ENCODE assay signal across 18 mouse cellular contexts in the genomic region with DNA sequence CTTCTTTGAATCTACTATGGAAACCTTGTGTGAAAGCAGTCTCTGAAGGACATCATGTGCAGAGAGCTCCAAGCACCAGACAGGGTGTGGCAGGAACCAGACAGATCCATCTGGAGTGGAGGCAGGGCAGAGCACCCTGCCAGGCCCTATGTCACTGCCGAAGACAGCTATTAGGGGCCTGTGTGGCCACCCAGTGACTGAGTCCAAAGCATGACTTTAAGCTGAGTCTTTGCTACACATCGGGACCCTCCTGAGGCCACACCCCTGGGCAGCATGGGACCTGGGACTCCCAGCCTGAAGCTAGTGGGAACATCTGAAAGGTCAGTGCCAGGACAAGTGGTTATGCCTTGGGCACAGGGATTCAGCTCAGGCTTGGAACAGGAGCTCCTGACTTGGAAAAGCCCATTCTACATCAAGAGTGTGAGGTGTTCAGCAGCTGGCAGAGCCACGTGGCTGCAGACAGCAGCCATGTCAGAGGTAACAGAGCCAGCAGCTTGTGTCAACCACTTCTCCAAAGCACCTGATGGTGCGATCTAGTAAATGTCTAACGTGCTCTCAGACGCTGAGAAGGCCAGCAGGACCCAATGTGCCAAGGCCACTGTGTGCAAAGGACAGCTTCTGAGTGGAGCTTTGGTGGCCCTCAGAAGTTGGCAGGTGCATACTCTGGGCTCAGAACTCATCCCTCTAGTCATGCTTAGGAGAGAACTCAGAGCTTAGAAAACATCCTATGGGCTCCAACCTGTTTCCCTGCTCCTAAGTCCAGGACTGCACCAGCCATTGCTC. TPM values are rescaled to one million over a fixed set of nuclear protein-coding genes. Genes with fewer than 3 reads are reported as not detected.
DNase-seq lines count a peak whose midpoint lies in the region; ATAC-seq and TF ChIP-seq lines count a peak whose summit lies in the region.
"Had no signal": no experiment of that assay in that cellular context is flagged by ENCODE, and none has a peak within 500 bp of the region (broad histone marks: within the 10 kb centered on the region; RNA-seq: fewer than 3 reads in every experiment).

No protein-coding gene starts in this region.

- no peak overlapping the region for H3K4me2 ChIP-seq in forebrain, embryonic 11.5 days (ENCODE audit: low read depth, low read length, severe bottlenecking)
- H3K4me2 ChIP-seq in forebrain, embryonic 13.5 days: no peak overlapping the region
- H3K4me2 ChIP-seq in intestine, embryonic 14.5 days (ENCODE audit: low read length): no peak overlapping the region
- H3K4me2 ChIP-seq in intestine, embryonic 15.5 days (replicated peaks): no peak overlapping the region
- H3K4me2 ChIP-seq: embryonic facial prominence, embryonic 12.5 days; heart, embryonic 15.5 days; hindbrain, embryonic 14.5 days had no signal

- peak; percentile 36 for DNase-seq in forebrain, embryonic 11.5 days (ENCODE audit: low spot score)
- DNase-seq in intestine, embryonic 14.5 days (ENCODE audit: low spot score): peak; percentile 40
- peak; percentile 42 for DNase-seq in testis, postnatal 10 days (ENCODE audit: low spot score)
- DNase-seq in testis, postnatal 14 days (ENCODE audit: low spot score): no peak
- DNase-seq in neural tube, embryonic 10.5 days (ENCODE audit: extremely low spot score, low spot score): no peak
- DNase-seq: adrenal gland, postnatal 25 days; cerebellum, adult 8-10 months; kidney, adult 18-20 months; kidney, postnatal 14 days; thymus, adult 18-20 months had no signal

- no peak overlapping the region for H3K27ac ChIP-seq in forebrain, embryonic 11.5 days (ENCODE audit: low read depth, low read length)
- no peak overlapping the region for H3K27ac ChIP-seq in forebrain, embryonic 13.5 days
- H3K27ac ChIP-seq in intestine, embryonic 14.5 days (ENCODE audit: low read depth): no peak overlapping the region
- H3K27ac ChIP-seq in intestine, embryonic 15.5 days: no peak overlapping the region
- H3K27ac ChIP-seq in small intestine, adult 2 months (ENCODE audit: insufficient read depth, low read depth, low read length): 0 out of 2 replicates have a peak overlapping the region, but pooled peaks have one; percentile 14
- H3K27ac ChIP-seq: embryonic facial prominence, embryonic 12.5 days; heart, embryonic 15.5 days; hindbrain, embryonic 14.5 days; left cerebral cortex, adult 2 months had no signal

- no peak for TF ChIP-seq CTCF in small intestine, adult 2 months (IDR thresholded peaks at IDR 0.05; ENCODE audit: extremely low read depth, insufficient read length, insufficient replicate concordance, low read depth, low read length)

- no peaks in the 10 kb centered on the region for H3K9me3 ChIP-seq in forebrain, embryonic 11.5 days (ENCODE audit: control insufficient read depth, low read length)
- H3K9me3 ChIP-seq in forebrain, embryonic 13.5 days (replicated peaks): no peaks in the 10 kb centered on the region
- no peaks in the 10 kb centered on the region for H3K9me3 ChIP-seq in intestine, embryonic 14.5 days (ENCODE audit: control insufficient read depth, low read length)
- no peaks in the 10 kb centered on the region for H3K9me3 ChIP-seq in intestine, embryonic 15.5 days
- H3K9me3 ChIP-seq: embryonic facial prominence, embryonic 12.5 days; heart, embryonic 15.5 days had no signal

- H3K36me3 ChIP-seq in forebrain, embryonic 11.5 days (ENCODE audit: control insufficient read depth, insufficient read depth, low read length): no peaks in the 10 kb centered on the region
- peaks cover 13% of the 10 kb centered on the region for H3K36me3 ChIP-seq in forebrain, embryonic 13.5 days (ENCODE audit: poor library complexity, severe bottlenecking)
- peaks cover 4% of the 10 kb centered on the region; the same call in 1 of the 2 replicates for H3K36me3 ChIP-seq in intestine, embryonic 14.5 days (ENCODE audit: control insufficient read depth, insufficient read depth, low read length)
- 0 out of 2 replicates have a peak, but pooled peaks cover 4% of the 10 kb centered on the region for H3K36me3 ChIP-seq in intestine, embryonic 15.5 days
- H3K36me3 ChIP-seq in small intestine, adult 2 months (ENCODE audit: control insufficient read depth, insufficient read depth, low read length): peaks cover 12% of the 10 kb centered on the region

- no peak overlapping the region for H3K4me3 ChIP-seq in forebrain, embryonic 11.5 days (ENCODE audit: low read depth, low read length)
- H3K4me3 ChIP-seq in forebrain, embryonic 13.5 days: no peak overlapping the region
- H3K4me3 ChIP-seq in intestine, embryonic 14.5 days (ENCODE audit: low read depth, low read length): no peak overlapping the region
- no peak overlapping the region for H3K4me3 ChIP-seq in intestine, embryonic 15.5 days (replicated peaks)
- H3K4me3 ChIP-seq in small intestine, adult 2 months (ENCODE audit: low read depth, low read length): no peak overlapping the region
- H3K4me3 ChIP-seq: embryonic facial prominence, embryonic 12.5 days; heart, embryonic 15.5 days; left cerebral cortex, adult 2 months had no signal

- H3K9ac ChIP-seq in forebrain, embryonic 11.5 days (ENCODE audit: low read length): no peak overlapping the region
- H3K9ac ChIP-seq in forebrain, embryonic 13.5 days: no peak overlapping the region
- H3K9ac ChIP-seq in intestine, embryonic 14.5 days (ENCODE audit: low read length): no peak overlapping the region
- H3K9ac ChIP-seq in intestine, embryonic 15.5 days: no peak overlapping the region
- H3K9ac ChIP-seq: embryonic facial prominence, embryonic 12.5 days; heart, embryonic 15.5 days; hindbrain, embryonic 14.5 days had no signal

- H3K27me3 ChIP-seq in forebrain, embryonic 11.5 days (ENCODE audit: control insufficient read depth, insufficient read depth, low read length): no peaks in the 10 kb centered on the region
- no peaks in the 10 kb centered on the region for H3K27me3 ChIP-seq in forebrain, embryonic 13.5 days
- H3K27me3 ChIP-seq in intestine, embryonic 14.5 days (replicated peaks; ENCODE audit: control insufficient read depth, insufficient read depth, low read length): no peaks in the 10 kb centered on the region
- no peaks in the 10 kb centered on the region for H3K27me3 ChIP-seq in intestine, embryonic 15.5 days (replicated peaks)
- H3K27me3 ChIP-seq in small intestine, adult 2 months (ENCODE audit: control insufficient read depth, insufficient read depth, low read length): no peaks in the 10 kb centered on the region
- H3K27me3 ChIP-seq: CH12.LX; embryonic facial prominence, embryonic 12.5 days; heart, embryonic 15.5 days had no signal

- no peak for TF ChIP-seq POLR2A in small intestine, adult 2 months (IDR thresholded peaks at IDR 0.05; ENCODE audit: low read depth, low read length)

- no peaks in the 10 kb centered on the region for H3K4me1 ChIP-seq in forebrain, embryonic 11.5 days (replicated peaks; ENCODE audit: control insufficient read depth, insufficient read depth, low read length)
- H3K4me1 ChIP-seq in forebrain, embryonic 13.5 days: peaks cover 12% of the 10 kb centered on the region
- peaks cover 9% of the 10 kb centered on the region for H3K4me1 ChIP-seq in intestine, embryonic 14.5 days (replicated peaks; ENCODE audit: control insufficient read depth, insufficient read depth, low read length)
- peaks cover 27% of the 10 kb centered on the region for H3K4me1 ChIP-seq in intestine, embryonic 15.5 days (replicated peaks)
- H3K4me1 ChIP-seq in small intestine, adult 2 months (ENCODE audit: control insufficient read depth, insufficient read depth, insufficient read length, low read length): peaks cover 49% of the 10 kb centered on the region

- 84% methylated on average over 6 of the region's 6 CpGs for WGBS in forebrain, embryonic 11.5 days
- 93% methylated on average over 6 of the region's 6 CpGs for WGBS in forebrain, embryonic 13.5 days
- 85% methylated on average over 6 of the region's 6 CpGs for WGBS in intestine, embryonic 14.5 days
- 74% methylated on average over 6 of the region's 6 CpGs for WGBS in intestine, embryonic 15.5 days
- WGBS in small intestine, adult 2 months: 37% methylated on average over 6 of the region's 6 CpGs

- ATAC-seq in forebrain, embryonic 11.5 days (replicated peaks; ENCODE audit: low FRiP score): no peak
- ATAC-seq in forebrain, embryonic 13.5 days: no peak
- ATAC-seq in intestine, embryonic 14.5 days (replicated peaks; ENCODE audit: low FRiP score, low TSS enrichment, low read depth): no peak
- no peak for ATAC-seq in intestine, embryonic 15.5 days

RNA-seq across cellular contexts. Expression of a gene that starts 9.4 kb away (rescaled TPM):
- polyA plus RNA-seq in forebrain, embryonic 11.5 days (2014; fragmentation: Nextera tagmentation; extraction: Ambion mirVana): 2.5 and 2.8 TPM in 2 replicates
- 0.77 and 0.89 TPM in 2 replicates for polyA plus RNA-seq in forebrain, embryonic 13.5 days (2015; fragmentation: Nextera tagmentation; extraction: Ambion mirVana)
- 1.1 and 3.3 TPM in 2 replicates for polyA plus RNA-seq in intestine, embryonic 14.5 days (2014; fragmentation: Nextera tagmentation; extraction: Ambion mirVana)
- polyA plus RNA-seq in intestine, embryonic 15.5 days (2015; fragmentation: Nextera tagmentation; extraction: Ambion mirVana): 1.4 and 2.2 TPM in 2 replicates
- 1.7 TPM in 1 of 2 replicates, not detected in the other for polyA plus RNA-seq in small intestine, adult 2 months (2012; rRNA removed)

RNA-seq across cellular contexts. Expression of a gene that starts 24.7 kb away (rescaled TPM):
- polyA plus RNA-seq in forebrain, embryonic 11.5 days (2014; fragmentation: Nextera tagmentation; extraction: Ambion mirVana): 9.4 and 9.7 TPM in 2 replicates
- polyA plus RNA-seq in forebrain, embryonic 13.5 days (2015; fragmentation: Nextera tagmentation; extraction: Ambion mirVana): 7.4 and 7.9 TPM in 2 replicates
- polyA plus RNA-seq in intestine, embryonic 14.5 days (2014; fragmentation: Nextera tagmentation; extraction: Ambion mirVana): 9.8 and 11.7 TPM in 2 replicates
- polyA plus RNA-seq in intestine, embryonic 15.5 days (2015; fragmentation: Nextera tagmentation; extraction: Ambion mirVana): 11.0 and 12.2 TPM in 2 replicates
- polyA plus RNA-seq in small intestine, adult 2 months (2012; rRNA removed): 47.2 and 58.4 TPM in 2 replicates

RNA-seq across cellular contexts. Expression of a gene that starts 48.3 kb away (rescaled TPM):
- 2.7 and 5.0 TPM in 2 replicates for polyA plus RNA-seq in forebrain, embryonic 11.5 days (2014; fragmentation: Nextera tagmentation; extraction: Ambion mirVana)
- polyA plus RNA-seq in forebrain, embryonic 13.5 days (2015; fragmentation: Nextera tagmentation; extraction: Ambion mirVana): 1.4 and 2.3 TPM in 2 replicates
- polyA plus RNA-seq in intestine, embryonic 14.5 days (2014; fragmentation: Nextera tagmentation; extraction: Ambion mirVana): 2.6 and 3.7 TPM in 2 replicates
- 3.3 and 4.1 TPM in 2 replicates for polyA plus RNA-seq in intestine, embryonic 15.5 days (2015; fragmentation: Nextera tagmentation; extraction: Ambion mirVana)
- 0.34 and 0.47 TPM in 2 replicates for polyA plus RNA-seq in small intestine, adult 2 months (2012; rRNA removed)

RNA-seq across cellular contexts. Expression of a gene that starts 51.3 kb away (rescaled TPM):
- polyA plus RNA-seq in forebrain, embryonic 11.5 days (2014; fragmentation: Nextera tagmentation; extraction: Ambion mirVana): 64.0 and 73.8 TPM in 2 replicates
- polyA plus RNA-seq in forebrain, embryonic 13.5 days (2015; fragmentation: Nextera tagmentation; extraction: Ambion mirVana): 46.5 and 49.8 TPM in 2 replicates
- polyA plus RNA-seq in intestine, embryonic 14.5 days (2014; fragmentation: Nextera tagmentation; extraction: Ambion mirVana): 51.0 and 52.3 TPM in 2 replicates
- 50.7 and 58.1 TPM in 2 replicates for polyA plus RNA-seq in intestine, embryonic 15.5 days (2015; fragmentation: Nextera tagmentation; extraction: Ambion mirVana)
- polyA plus RNA-seq in small intestine, adult 2 months (2012; rRNA removed): 2.2 and 6.7 TPM in 2 replicates

RNA-seq across cellular contexts. Expression of a gene that starts 56.6 kb away (rescaled TPM):
- polyA plus RNA-seq in forebrain, embryonic 11.5 days (2014; fragmentation: Nextera tagmentation; extraction: Ambion mirVana): 1.5 TPM in 2 replicates
- 0.96 and 1.1 TPM in 2 replicates for polyA plus RNA-seq in forebrain, embryonic 13.5 days (2015; fragmentation: Nextera tagmentation; extraction: Ambion mirVana)
- polyA plus RNA-seq in intestine, embryonic 14.5 days (2014; fragmentation: Nextera tagmentation; extraction: Ambion mirVana): 0.59 and 1.4 TPM in 2 replicates
- polyA plus RNA-seq in intestine, embryonic 15.5 days (2015; fragmentation: Nextera tagmentation; extraction: Ambion mirVana): 0.90 and 1.0 TPM in 2 replicates
- polyA plus RNA-seq in small intestine, adult 2 months (2012; rRNA removed): 2.6 and 4.0 TPM in 2 replicates

Comparison
In these comparisons a context has a peak if more than half of its experiments do, and no peak if none do; other contexts are left out.
1. DNase-seq: peak in forebrain, embryonic 11.5 days (single experiment), intestine, embryonic 14.5 days (single experiment) and testis, postnatal 10 days (single experiment); none in testis, postnatal 14 days (single experiment) and neural tube, embryonic 10.5 days (single experiment).